Mouse (Mus musculus) T-helper 1 cell (primary cell): ENCODE measurements around the gene Fam53a.

ENCODE experiments used
- in situ Hi-C: fragments of 300-600 bp; cut with MboI, MseI; formaldehyde crosslinking; loops from one replicate; pipeline ENCODE4 v1.15.1; 2025; ENCODE audit warnings: high pct_unique_total_duplicates

Fam53a gene

GRCm38 (mm10) chr5:33635361-33635760 lies 5.9 kb upstream of the Fam53a start:
- in situ Hi-C loops: no loop called here

- in situ Hi-C loops: no loop called here
Observed at GRCm38 (mm10) chr5:33632526-33632925, 3.1 kb upstream of the Fam53a start.

GRCm38 (mm10) chr5:33630615-33631014 lies 1.2 kb upstream of the Fam53a start:
- in situ Hi-C loops: no loop called here

GRCm38 (mm10) chr5:33630061-33630460 lies 626 bp upstream of the Fam53a start:
- in situ Hi-C loops: no loop called here

- in situ Hi-C loops: no loop called here
Observed at GRCm38 (mm10) chr5:33628820-33629300, 575 bp downstream of the Fam53a start.

- in situ Hi-C loops: no loop called here
Observed at GRCm38 (mm10) chr5:33627968-33628367, 1.5 kb downstream of the Fam53a start.

GRCm38 (mm10) chr5:33623766-33624165 lies 5.7 kb downstream of the Fam53a start:
- in situ Hi-C loops: no loop called here

GRCm38 (mm10) chr5:33622671-33623070 lies 6.8 kb downstream of the Fam53a start:
- in situ Hi-C loops: no loop called here

- in situ Hi-C loops: no loop called here
Observed at GRCm38 (mm10) chr5:33614391-33614790, 15.0 kb downstream of the Fam53a start.

GRCm38 (mm10) chr5:33611795-33612194 lies 17.6 kb downstream of the Fam53a start:
- in situ Hi-C loops: no loop called here

GRCm38 (mm10) chr5:33609226-33609625 lies 20.2 kb downstream of the Fam53a start:
- in situ Hi-C loops: no loop called here

GRCm38 (mm10) chr5:33607434-33607833 lies 22.0 kb downstream of the Fam53a start:
- in situ Hi-C loops: no loop called here

- in situ Hi-C loops: no loop called here
Observed at GRCm38 (mm10) chr5:33606631-33607030, 22.8 kb downstream of the Fam53a start.

GRCm38 (mm10) chr5:33605314-33605713 lies 24.1 kb downstream of the Fam53a start:
- in situ Hi-C loops: no loop called here

GRCm38 (mm10) chr5:33593620-33594019 lies 35.8 kb downstream of the Fam53a start:
- in situ Hi-C loops: no loop called here

- in situ Hi-C loops: no loop called here
Observed at GRCm38 (mm10) chr5:33589221-33589888, 40.1 kb downstream of the Fam53a start.

GRCm38 (mm10) chr5:33588066-33588465 lies 41.4 kb downstream of the Fam53a start:
- in situ Hi-C loops: no loop called here

GRCm38 (mm10) chr5:33587498-33588058 lies 41.9 kb downstream of the Fam53a start:
- in situ Hi-C loops: no loop called here

- in situ Hi-C loops: no loop called here
Observed at GRCm38 (mm10) chr5:33580336-33580735, 49.1 kb downstream of the Fam53a start.

GRCm38 (mm10) chr5:33574207-33574606 lies 55.2 kb downstream of the Fam53a start:
- in situ Hi-C loops: no loop called here

GRCm38 (mm10) chr5:33565886-33566285 lies 63.5 kb downstream of the Fam53a start:
- in situ Hi-C loops: no loop called here

- in situ Hi-C loops: no loop called here
Observed at GRCm38 (mm10) chr5:33556277-33556995, 73.0 kb downstream of the Fam53a start.
